Mouse (Mus musculus) liver, embryonic 16.5 days (tissue): ENCODE measurements around the gene Map4k3. TPM values are rescaled to one million over a fixed set of nuclear protein-coding genes. Genes with fewer than 3 reads are reported as not detected.
A peak's percentile ranks its signal among the peaks of the same experiment; 100 is the strongest.

ENCODE experiments used
- ATAC-seq: fragments of 200-750 bp; cut with Nextera tagmentation; 2 replicates; pipeline ENCODE4 v1.8.0; 2017; ENCODE audit warnings: low read depth, mild to moderate bottlenecking, moderate number of reproducible peaks, moderate library complexity
- H3K27ac ChIP-seq: fragments of 300-500 bp; sonication (generic); 2 replicates; pipeline ENCODE4 v1.5.1; 2014; ENCODE audit warnings: mild to moderate bottlenecking, low read length
- H3K27me3 ChIP-seq: fragments of 300-500 bp; sonication (generic); 2 replicates; pipeline ENCODE4 v1.6.1; 2014; ENCODE audit warnings: low read depth, low read length, mixed read lengths; ENCODE audit not compliant: control insufficient read depth, insufficient read depth
- H3K36me3 ChIP-seq: fragments of 300-500 bp; sonication (generic); 2 replicates; pipeline ENCODE4 v1.6.1; 2014; ENCODE audit warnings: mild to moderate bottlenecking; ENCODE audit not compliant: control insufficient read depth, insufficient read depth
- H3K4me1 ChIP-seq: fragments of 300-500 bp; sonication (generic); 2 replicates; pipeline ENCODE4 v1.6.1; 2014; ENCODE audit warnings: low read depth, low read length, mixed read lengths; ENCODE audit not compliant: control insufficient read depth
- H3K4me2 ChIP-seq: fragments of 300-500 bp; sonication (generic); 2 replicates; pipeline ENCODE4 v1.6.1; 2014; ENCODE audit warnings: low read depth, low read length, mixed read lengths
- H3K4me3 ChIP-seq: fragments of 300-500 bp; sonication (generic); 2 replicates; pipeline ENCODE4 v1.5.1; 2014; ENCODE audit warnings: low read depth, mild to moderate bottlenecking, low read length
- H3K9ac ChIP-seq: fragments of 300-500 bp; sonication (generic); 2 replicates; pipeline ENCODE4 v1.6.1; 2014; ENCODE audit warnings: low read depth, low read length
- H3K9me3 ChIP-seq: fragments of 300-500 bp; sonication (generic); replicated peaks from 2 replicates; pipeline ENCODE4 v1.6.1; 2016; ENCODE audit warnings: low read length; ENCODE audit not compliant: control insufficient read depth
- WGBS: fragments of 180-500 bp; shearing (Covaris S2); extraction: QIAGEN DNeasy Blood & Tissue Kit; methylation state at CpG from one replicate; pipeline ENCODE4 v1.1.7; 2014; ENCODE audit not compliant: insufficient replicate concordance; 5-methylcytosine and 5-hydroxymethylcytosine counted together
- polyA plus RNA-seq: library from polyadenylated mRNA; unstranded; fragments of >200 nt; fragmentation: Nextera tagmentation; extraction: Ambion mirVana; gene quantifications from 2 replicates; pipeline ENCODE4 v1.2.1, GENCODE M21; 2015

Map4k3 gene
- polyA plus RNA-seq, 1 experiment from 2014 or later, result 3.7 TPM

- Histone ChIP-seq H3K4me3 (no peak overlapping the region), H3K9me3 (no peaks in the 10 kb centered on the region), H3K4me2 (no peak overlapping the region), H3K36me3 (no peaks in the 10 kb centered on the region), H3K4me1 (no peaks in the 10 kb centered on the region), H3K27ac (no peak overlapping the region), H3K9ac (no peak overlapping the region), H3K27me3 (no peaks in the 10 kb centered on the region)
- 57% methylated on average over 5 of the region's 5 CpGs for WGBS
- no peak for ATAC-seq
Measured at GRCm38 (mm10) chr17:80683041-80683440, 45.2 kb downstream of the Map4k3 start.

GRCm38 (mm10) chr17:80678190-80678589 is 50.1 kb downstream of the Map4k3 start:
- H3K9ac ChIP-seq, result no peak overlapping the region
- H3K4me3 ChIP-seq, result no peak overlapping the region
- no peaks in the 10 kb centered on the region for H3K9me3 ChIP-seq
- no peak overlapping the region for H3K27ac ChIP-seq
- H3K4me1 ChIP-seq, result no peaks in the 10 kb centered on the region
- no peak overlapping the region for H3K4me2 ChIP-seq
- 0 out of 2 replicates have a peak, but pooled peaks have one; percentile 16 for ATAC-seq
- H3K27me3 ChIP-seq, result no peaks in the 10 kb centered on the region
- no peaks in the 10 kb centered on the region for H3K36me3 ChIP-seq
- 67% methylated on average over 6 of the region's 6 CpGs for WGBS

- Histone ChIP-seq H3K27ac (peak overlapping the region; percentile 33), H3K4me2 (no peak overlapping the region), H3K4me3 (no peak overlapping the region), H3K36me3 (no peaks in the 10 kb centered on the region), H3K27me3 (no peaks in the 10 kb centered on the region), H3K9me3 (no peaks in the 10 kb centered on the region), H3K4me1 (no peaks in the 10 kb centered on the region), H3K9ac (no peak overlapping the region)
- ATAC-seq, result peak; percentile 67
- WGBS, result 60% methylated on average over 11 of the region's 11 CpGs
Measured at GRCm38 (mm10) chr17:80676859-80677535, 51.3 kb downstream of the Map4k3 start.

- no peak overlapping the region for H3K4me3 ChIP-seq
- no peaks in the 10 kb centered on the region; the same call in 1 of the 2 replicates for H3K4me1 ChIP-seq
- no peaks in the 10 kb centered on the region for H3K9me3 ChIP-seq
- no peak overlapping the region for H3K4me2 ChIP-seq
- 43% methylated on average over 2 of the region's 2 CpGs for WGBS
- no peak overlapping the region for H3K27ac ChIP-seq
- H3K9ac ChIP-seq, result no peak overlapping the region
- H3K36me3 ChIP-seq, result no peaks in the 10 kb centered on the region
- no peak for ATAC-seq
- no peaks in the 10 kb centered on the region for H3K27me3 ChIP-seq
Measured at GRCm38 (mm10) chr17:80676211-80676610, 52.1 kb downstream of the Map4k3 start.

- H3K4me3 ChIP-seq, result no peak overlapping the region
- no peak overlapping the region for H3K9ac ChIP-seq
- H3K27me3 ChIP-seq, result no peaks in the 10 kb centered on the region
- H3K4me1 ChIP-seq, result no peaks in the 10 kb centered on the region; the same call in 1 of the 2 replicates
- H3K36me3 ChIP-seq, result no peaks in the 10 kb centered on the region
- WGBS, result 57% methylated on average over 1 of the region's 1 CpGs
- ATAC-seq, result no peak
- H3K4me2 ChIP-seq, result no peak overlapping the region
- H3K9me3 ChIP-seq, result no peaks in the 10 kb centered on the region
- H3K27ac ChIP-seq, result no peak overlapping the region
Measured at GRCm38 (mm10) chr17:80670395-80670794, 57.9 kb downstream of the Map4k3 start.

- Histone ChIP-seq H3K4me2 (no peak overlapping the region), H3K9me3 (no peaks in the 10 kb centered on the region), H3K4me1 (no peaks in the 10 kb centered on the region), H3K9ac (no peak overlapping the region), H3K36me3 (no peaks in the 10 kb centered on the region), H3K27ac (no peak overlapping the region), H3K4me3 (no peak overlapping the region), H3K27me3 (no peaks in the 10 kb centered on the region)
- WGBS, result 71% methylated on average over 4 of the region's 4 CpGs
- no peak for ATAC-seq
Measured at GRCm38 (mm10) chr17:80663623-80664022, 64.7 kb downstream of the Map4k3 start.

GRCm38 (mm10) chr17:80662836-80663620 is 65.3 kb downstream of the Map4k3 start:
- Histone ChIP-seq H3K27ac (no peak overlapping the region), H3K9ac (no peak overlapping the region), H3K4me1 (no peaks in the 10 kb centered on the region), H3K36me3 (no peaks in the 10 kb centered on the region), H3K4me3 (no peak overlapping the region), H3K27me3 (no peaks in the 10 kb centered on the region), H3K9me3 (no peaks in the 10 kb centered on the region), H3K4me2 (no peak overlapping the region)
- WGBS, result 69% methylated on average over 7 of the region's 7 CpGs
- ATAC-seq, result no peak

GRCm38 (mm10) chr17:80661896-80662295 is 66.4 kb downstream of the Map4k3 start:
- Histone ChIP-seq H3K27me3 (no peaks in the 10 kb centered on the region), H3K27ac (no peak overlapping the region), H3K4me3 (no peak overlapping the region), H3K36me3 (no peaks in the 10 kb centered on the region), H3K9ac (no peak overlapping the region), H3K9me3 (no peaks in the 10 kb centered on the region), H3K4me1 (no peaks in the 10 kb centered on the region), H3K4me2 (no peak overlapping the region)
- WGBS, result 65% methylated on average over 3 of the region's 3 CpGs
- ATAC-seq, result no peak

- no peak overlapping the region for H3K4me2 ChIP-seq
- no peak overlapping the region for H3K9ac ChIP-seq
- WGBS, result 77% methylated on average over 15 of the region's 15 CpGs
- no peaks in the 10 kb centered on the region for H3K4me1 ChIP-seq
- H3K4me3 ChIP-seq, result no peak overlapping the region
- no peaks in the 10 kb centered on the region for H3K9me3 ChIP-seq
- no peaks in the 10 kb centered on the region for H3K36me3 ChIP-seq
- no peaks in the 10 kb centered on the region for H3K27me3 ChIP-seq
- no peak overlapping the region for H3K27ac ChIP-seq
- no peak for ATAC-seq
Measured at GRCm38 (mm10) chr17:80660707-80661380, 67.4 kb downstream of the Map4k3 start.
